Mouse (Mus musculus) common myeloid progenitor, adult 5-6 weeks (primary cell): ENCODE results near the gene Gm43552. TPM values are rescaled to one million over a fixed set of nuclear protein-coding genes. Genes with fewer than 3 reads are reported as not detected.
A peak's percentile ranks its signal among the peaks of the same experiment; 100 is the strongest.

Experiments
- ATAC-seq: replicated peaks from 2 replicates; pipeline ENCODE4 v1.8.0; 2016; ENCODE audit warnings: low read depth, mild to moderate bottlenecking, moderate TSS enrichment, inconsistent platforms; ENCODE audit not compliant: poor library complexity, severe bottlenecking
- total RNA-seq: library from RNA; stranded (forward); fragments of 200-1000, 187-1606 nt; gene quantifications from 2 replicates; pipeline ENCODE4 v1.2.3, GENCODE M21; 2017

Gene Gm43552
- total RNA-seq, 1 experiment from 2014 or later, result not detected

- peak; percentile 91 for ATAC-seq
Observed at GRCm38 (mm10) chr5:65390648-65391644, 101.7 kb downstream of the Gm43552 start, which contains the start of the genes Rpl9 and Lias. Rpl9 (minus strand) TSS chr5:65391444. Lias (plus strand) TSS chr5:65391497.

- no peak for ATAC-seq
Observed at GRCm38 (mm10) chr5:65387008-65387867, 105.4 kb downstream of the Gm43552 start.

- no peak for ATAC-seq
Observed at GRCm38 (mm10) chr5:65385704-65386103, 106.9 kb downstream of the Gm43552 start.

Other genes starting within 250 kb of the Gm43552 start
- gene Rfc1, start 157.2 kb downstream of the Gm43552 start, total RNA-seq, result 122 and 172 TPM in 2 replicates
- not detected in 2 replicates for gene Klb, start 144.5 kb downstream of the Gm43552 start, total RNA-seq
- gene Rpl9, start 101.4 kb downstream of the Gm43552 start, total RNA-seq, result 2,315 and 2,637 TPM in 2 replicates
- gene Lias, start 101.3 kb downstream of the Gm43552 start, total RNA-seq, result 34.7 and 42.6 TPM in 2 replicates
- 36.8 and 41.7 TPM in 2 replicates for gene Ugdh, start 56.9 kb downstream of the Gm43552 start, total RNA-seq
- gene Smim14, start 44.4 kb upstream of the Gm43552 start, total RNA-seq, result 76.0 and 83.0 TPM in 2 replicates
- gene Ube2k, start 44.4 kb upstream of the Gm43552 start, total RNA-seq, result 48.2 and 49.6 TPM in 2 replicates
- gene Pds5a, start 205.4 kb upstream of the Gm43552 start, total RNA-seq, result 242 and 296 TPM in 2 replicates